Mouse (Mus musculus): Measurements from ENCODE around the gene Slc5a2.

DNA sequence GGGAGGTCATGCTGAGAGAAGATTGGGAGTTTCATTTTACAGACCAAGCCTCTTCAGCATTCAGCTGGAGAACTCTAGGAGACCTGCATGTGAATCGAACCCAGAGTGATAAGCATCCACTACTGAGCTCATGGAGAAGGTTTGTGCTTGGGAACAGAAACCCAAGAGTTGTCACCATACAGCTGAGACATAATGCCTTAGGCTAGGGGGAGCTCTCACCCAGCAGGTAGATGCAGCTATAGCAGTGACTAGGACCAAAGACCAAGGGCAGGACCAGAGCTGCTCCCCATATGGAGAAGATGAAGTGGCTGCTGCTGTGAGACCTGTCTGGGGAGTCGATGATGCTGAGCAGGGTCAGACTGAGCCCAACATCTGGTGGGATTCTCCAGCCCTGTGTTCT lies 48.1 kb downstream of the Slc5a2 start:
- TF ChIP-seq POLR2A (IDR thresholded peaks at IDR 0.05; ENCODE audit: insufficient read length, low read depth) (no peak), POLR2AphosphoS2 (IDR thresholded peaks at IDR 0.05; ENCODE audit: insufficient read length, low read depth) (no peak), MYOD1 (IDR thresholded peaks at IDR 0.05; ENCODE audit: control insufficient read depth in 1 of 3, insufficient read length in 2 of 3, low read depth in 2 of 3) (no peak), MAX (IDR thresholded peaks at IDR 0.05; ENCODE audit: low read depth) (no peak), MYOG (IDR thresholded peaks at IDR 0.05; ENCODE audit: control insufficient read depth in 1 of 3, insufficient read depth in 1 of 3, insufficient read length in 2 of 3, low read depth in 2 of 3) (no peak), SRF (IDR thresholded peaks at IDR 0.05; ENCODE audit: control insufficient read depth, insufficient read length, low read depth) (no peak), USF1 (IDR thresholded peaks at IDR 0.05; ENCODE audit: low read depth) (no peak), TCF3 (IDR thresholded peaks at IDR 0.05; ENCODE audit: insufficient read length, low read depth) (no peak), REST (IDR thresholded peaks at IDR 0.05; ENCODE audit: insufficient read depth, insufficient read length) (no peak), TCF12 (IDR thresholded peaks at IDR 0.05; ENCODE audit: insufficient read depth, poor library complexity, severe bottlenecking) (no peak), E2F4 (IDR thresholded peaks at IDR 0.05; ENCODE audit: insufficient read depth) (no peak), CEBPB (IDR thresholded peaks at IDR 0.05; ENCODE audit: insufficient read depth, poor library complexity, severe bottlenecking) (no peak)

All from myocyte (in vitro differentiated cells).